Mouse (Mus musculus) layer of hippocampus, adult 8-10 months (tissue): Measurements from ENCODE around the gene Zfp639. TPM values are rescaled to one million over a fixed set of nuclear protein-coding genes. Genes with fewer than 3 reads are reported as not detected.

Experiments
- DNase-seq, 2 experiments: peaks; one replicate each; pipeline ENCODE4 v3.0.0; 2022; ENCODE audit warnings: low spot score in 2 of 2
- total RNA-seq, 4 experiments: library from RNA; stranded (reverse); gene quantifications; 2 replicates each; pipeline ENCODE4 v1.2.4; 2022

Zfp639 gene
- total RNA-seq, 4 experiments from 2014 or later, result 32.4 to 46.3 (median 36.5) TPM

DNA sequence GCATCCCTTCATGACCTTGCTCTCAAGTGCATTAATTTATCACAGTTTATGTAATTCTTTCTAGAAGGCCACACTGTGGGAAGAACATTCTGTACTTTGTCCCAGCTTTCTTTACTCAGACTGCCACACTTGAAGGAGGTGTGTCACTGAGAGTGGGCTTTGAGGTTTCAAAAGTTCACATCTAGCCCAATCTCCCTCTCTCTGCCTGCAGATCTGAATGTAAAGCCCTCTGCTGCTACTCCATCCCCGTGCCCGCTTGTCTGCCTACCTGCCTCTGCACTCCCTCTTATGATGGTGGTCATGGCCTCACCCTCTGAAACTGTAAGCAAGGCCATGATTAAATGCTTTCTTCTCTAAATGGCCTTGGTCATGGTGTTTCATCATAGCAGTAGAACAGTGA lies 9.7 kb upstream of the Zfp639 start:
- no peak for DNase-seq

DNA sequence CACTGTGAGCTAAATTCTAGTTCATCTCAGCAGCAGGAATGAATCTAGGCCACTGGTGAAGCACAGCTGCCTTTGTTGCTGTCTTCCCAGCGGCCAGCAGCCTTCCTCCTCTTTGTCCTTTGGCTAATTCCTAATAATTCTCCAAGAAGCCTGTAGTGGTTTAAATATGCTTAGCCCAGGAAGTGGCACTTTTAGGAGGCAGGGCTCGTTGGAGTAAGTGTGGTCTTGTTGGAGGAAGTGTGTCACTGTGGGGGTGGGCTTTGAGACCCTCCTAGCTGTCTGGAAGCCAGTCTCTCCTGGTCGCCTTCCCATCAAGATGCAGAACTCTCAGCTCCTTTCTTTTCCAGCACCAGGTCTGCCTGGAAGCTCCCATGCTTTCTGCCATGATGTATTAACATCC lies 4.2 kb upstream of the Zfp639 start:
- DNase-seq, result no peak

DNA sequence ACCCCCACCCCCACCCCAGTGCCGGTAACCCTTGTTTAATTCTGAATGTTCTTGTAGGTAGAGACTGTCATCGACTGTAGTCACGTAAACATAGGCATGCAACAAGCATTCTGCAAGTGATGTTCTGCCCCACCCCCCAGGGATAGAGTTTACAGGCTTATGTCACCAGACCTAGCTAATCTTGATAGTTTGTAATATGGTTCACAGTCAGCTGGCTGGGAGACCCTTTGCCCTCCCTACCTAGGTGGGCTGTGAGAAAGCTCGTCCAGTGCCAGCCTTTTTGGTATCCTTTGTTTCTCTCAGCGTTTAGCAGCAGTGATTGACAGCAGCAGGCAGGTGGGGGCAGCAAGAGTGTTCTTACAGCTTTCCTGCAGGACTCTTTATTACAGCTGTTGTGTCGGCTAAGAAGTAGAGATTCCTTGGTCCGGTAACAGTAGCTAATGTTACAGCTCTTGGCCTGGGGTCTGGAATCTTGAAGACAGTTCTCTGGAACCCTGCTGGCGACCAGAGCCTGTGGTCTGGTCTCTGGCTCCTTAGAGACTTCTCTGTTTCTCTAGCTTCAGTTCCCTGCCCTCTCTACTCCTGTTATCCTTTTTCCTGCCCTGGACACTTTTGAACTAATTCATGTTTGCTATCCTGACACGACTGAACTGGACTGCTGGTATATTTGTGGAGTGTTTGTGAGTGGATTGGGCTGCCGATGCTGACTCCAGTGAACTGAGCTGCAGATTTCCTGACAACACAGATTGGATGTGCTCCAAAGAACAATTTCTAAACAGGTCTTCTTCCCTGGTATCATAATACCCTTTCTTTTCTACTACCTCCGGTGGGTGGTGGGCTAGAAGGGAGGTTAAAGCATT lies 3.5 kb upstream of the Zfp639 start:
- DNase-seq, result no peak

DNA sequence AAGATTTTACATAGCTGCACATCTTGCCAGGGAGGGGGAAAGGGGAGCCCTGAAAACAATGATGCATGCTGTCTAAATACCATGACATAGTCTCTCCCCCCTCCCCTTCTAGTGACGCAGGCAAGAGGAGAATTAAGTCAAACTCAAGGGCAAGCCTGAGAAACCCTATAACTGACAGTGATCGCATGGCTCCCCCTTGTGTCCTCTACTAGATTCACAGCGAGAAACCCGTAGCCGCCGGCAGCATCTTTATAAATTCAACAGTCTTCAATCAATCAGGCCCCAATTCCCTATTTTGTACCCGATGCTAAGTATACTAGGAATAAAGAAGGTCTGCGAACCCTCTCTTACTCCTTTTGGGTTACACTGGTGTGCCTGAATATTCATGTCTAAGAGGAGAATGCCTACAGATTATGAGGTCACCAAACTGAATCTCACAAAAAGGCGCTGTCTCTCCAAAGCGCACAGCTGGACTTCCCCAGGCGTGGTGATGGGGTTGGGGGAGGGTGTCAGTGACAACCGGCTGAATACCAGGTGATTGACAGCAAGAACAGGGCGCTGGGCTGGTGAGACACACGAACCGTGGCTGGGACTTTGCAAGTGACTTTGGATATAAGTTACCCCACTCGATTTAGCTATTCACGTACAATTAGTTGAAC lies 1.3 kb upstream of the Zfp639 start:
- peak; percentile 74 to 76 for DNase-seq

DNA sequence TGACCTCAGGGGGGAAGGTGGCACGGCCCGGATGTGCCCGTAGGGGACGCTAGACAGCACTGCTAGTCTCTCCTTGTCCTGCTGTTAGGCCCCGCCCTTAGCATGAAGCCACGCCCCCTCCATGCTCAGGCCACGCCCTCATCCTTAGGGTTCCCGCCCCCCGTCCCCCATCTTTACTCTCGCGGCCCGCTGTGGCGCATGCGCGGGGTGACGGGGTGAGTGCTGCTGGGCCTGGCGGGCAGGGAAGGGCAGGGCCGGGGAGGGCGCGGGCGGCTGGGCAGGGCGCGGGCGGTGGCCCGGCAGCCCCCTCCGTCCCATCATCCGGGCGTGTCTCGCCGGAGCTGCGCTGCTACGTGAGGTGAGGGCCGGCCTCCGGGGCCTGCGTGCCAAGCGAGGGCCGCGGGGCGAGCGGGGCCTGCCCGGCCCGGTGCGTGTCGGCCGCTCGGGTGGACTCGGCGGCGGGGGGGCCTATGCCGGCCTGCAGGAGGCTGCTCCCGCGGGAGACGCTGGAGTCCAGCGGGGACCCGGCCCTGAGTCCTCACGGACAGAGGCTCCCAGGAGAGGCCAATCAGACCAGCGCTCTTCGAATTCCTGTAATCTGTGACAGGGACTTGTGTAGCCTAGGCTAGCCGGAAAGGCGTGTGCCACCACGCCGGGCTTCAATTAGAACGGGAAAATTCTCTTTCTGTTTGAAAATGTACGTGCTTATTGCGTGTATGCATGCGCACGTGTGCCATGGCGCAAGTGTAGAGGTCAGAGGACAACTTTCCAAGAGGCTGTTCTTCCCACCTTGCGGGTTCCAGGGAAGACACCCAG lies 524 bp downstream of the Zfp639 start:
- peak; percentile 93 for DNase-seq

DNA sequence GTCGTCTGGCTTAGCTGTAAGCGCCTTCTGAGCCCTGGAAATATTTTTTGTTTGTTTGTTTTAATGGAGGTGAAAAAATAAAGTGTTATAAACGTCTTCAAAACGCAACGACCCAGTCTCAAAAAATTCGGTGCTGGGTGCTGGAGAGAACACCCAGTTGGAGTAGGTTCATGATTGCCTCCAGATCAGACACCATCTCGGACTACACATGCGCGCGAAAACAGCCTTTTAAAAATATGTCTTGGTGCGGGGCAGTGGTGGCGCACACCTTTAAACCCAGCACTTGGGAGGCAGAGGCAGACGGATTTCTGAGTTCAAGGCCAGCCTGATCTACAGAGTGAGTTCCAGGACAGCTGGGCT lies 1.1 kb downstream of the Zfp639 start:
- no peak for DNase-seq

DNA sequence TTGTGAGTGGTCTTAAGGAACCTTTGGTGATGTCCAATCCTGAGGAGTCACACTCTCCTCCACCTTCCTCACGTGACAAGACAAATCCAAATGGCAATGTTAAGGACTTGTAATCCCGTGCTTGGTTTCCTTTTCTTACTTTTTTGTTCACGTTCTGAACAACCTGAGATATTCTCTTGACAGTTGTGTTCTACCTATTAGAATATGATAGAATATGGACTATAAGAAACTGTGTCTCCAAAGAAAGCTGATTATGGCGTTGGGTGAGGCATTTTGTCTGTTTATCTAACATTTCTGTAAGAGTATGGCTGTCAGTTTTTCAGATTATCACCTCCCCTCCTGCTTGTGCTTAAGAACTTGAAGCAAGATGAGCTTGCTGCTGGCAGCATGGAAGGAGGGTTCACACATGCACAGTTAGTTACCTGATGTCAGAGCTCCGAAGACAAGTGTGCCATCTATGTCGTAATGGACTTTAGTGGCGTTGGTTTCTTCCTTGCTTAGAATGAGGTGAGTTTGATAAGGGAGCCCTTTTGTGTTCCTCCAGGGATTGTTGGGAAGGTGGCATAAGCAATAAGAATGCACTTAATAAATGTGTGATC lies 2.7 kb downstream of the Zfp639 start:
- DNase-seq, result no peak

DNA sequence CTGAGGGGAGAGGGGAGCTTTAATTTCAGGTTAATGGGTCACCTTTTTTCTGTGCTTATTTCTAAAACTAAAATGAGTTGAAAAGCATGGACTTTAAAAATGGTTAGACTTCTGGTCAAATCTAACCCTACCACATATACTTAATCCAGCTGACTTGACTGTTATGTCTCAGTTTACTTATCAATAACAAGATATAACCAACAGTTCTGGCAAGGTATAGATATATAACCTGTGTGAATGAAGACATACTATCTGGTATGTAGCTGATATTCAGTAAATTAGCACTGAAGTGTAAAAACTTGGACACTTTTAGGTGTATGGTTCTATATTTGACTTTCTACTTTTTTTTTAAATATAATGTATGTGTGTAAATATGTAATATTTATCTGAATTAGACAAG lies 3.5 kb downstream of the Zfp639 start:
- DNase-seq, result no peak

DNA sequence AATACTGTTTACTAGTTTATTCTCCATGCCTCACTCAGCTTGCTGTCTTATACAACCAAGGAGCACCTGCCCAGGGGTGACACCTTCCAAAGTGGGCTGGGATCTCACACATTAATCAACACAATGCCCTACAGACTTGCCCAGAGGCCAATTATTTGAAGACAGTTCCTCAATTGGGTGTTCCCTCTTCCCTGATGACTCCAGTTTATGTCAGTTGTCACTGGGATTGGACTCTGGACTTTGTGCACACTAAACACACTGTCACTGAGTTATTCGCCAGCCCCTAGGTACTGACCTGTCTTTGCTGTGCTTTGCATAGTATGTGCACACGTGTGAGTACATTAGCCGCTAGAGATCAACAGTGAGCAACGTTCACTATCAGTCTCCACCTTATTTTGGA lies 17.1 kb downstream of the Zfp639 start:
- DNase-seq, result no peak

DNA sequence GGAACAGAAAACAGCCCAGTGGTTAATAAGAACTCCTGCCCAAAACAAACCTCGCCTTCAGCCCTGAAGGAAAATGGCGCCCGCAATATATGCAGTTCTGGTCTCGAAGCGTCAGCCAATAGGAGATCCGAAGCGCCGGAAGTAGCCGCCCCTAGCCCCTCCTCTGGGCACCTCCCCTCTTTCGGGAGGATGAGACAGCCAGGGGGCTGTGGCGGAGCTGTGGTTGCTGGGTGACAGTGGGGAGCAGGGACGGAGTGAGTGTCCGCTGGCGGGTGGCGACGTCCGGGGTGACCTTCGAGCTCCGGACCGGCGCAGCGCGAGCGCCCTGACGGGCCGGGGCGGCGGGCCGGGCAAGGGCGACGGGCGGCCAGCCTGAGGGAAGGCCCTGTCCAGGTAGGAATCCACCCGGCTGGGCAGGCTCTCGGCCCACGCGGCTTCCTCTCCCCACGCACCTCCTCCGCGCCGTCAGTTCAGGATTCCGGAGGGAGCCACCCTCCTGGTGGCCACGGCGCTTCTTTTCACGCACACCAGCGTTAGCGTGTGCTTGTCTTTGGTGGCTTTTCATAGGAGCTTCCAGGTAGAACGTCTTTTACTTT lies 19.3 kb downstream of the Zfp639 start, which contains the start of gene Mfn1:
TSS of gene Mfn1 (plus strand) at position 163 of the 596 bp plus-strand sequence.
- peak; percentile 92 to 94 for DNase-seq

DNA sequence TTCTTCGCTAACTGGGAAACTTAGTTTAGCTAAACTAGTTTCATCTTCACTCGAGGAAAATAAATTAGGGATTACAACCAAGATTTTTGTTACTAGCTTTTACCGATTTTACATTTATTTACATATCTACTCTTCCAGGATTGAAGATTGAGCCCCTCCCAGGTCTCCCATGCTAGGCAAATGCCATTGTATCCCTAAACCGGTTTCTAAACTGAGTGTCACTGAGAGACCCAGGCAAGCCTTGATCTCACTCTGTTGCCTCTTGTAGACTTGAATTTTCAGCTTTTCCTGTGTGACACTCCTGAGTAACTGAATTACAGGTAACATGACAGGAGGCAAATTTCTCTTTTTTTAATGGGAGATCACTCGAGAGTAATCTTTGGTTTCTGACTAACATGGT lies 20.0 kb downstream of the Zfp639 start:
- DNase-seq, result no peak

DNA sequence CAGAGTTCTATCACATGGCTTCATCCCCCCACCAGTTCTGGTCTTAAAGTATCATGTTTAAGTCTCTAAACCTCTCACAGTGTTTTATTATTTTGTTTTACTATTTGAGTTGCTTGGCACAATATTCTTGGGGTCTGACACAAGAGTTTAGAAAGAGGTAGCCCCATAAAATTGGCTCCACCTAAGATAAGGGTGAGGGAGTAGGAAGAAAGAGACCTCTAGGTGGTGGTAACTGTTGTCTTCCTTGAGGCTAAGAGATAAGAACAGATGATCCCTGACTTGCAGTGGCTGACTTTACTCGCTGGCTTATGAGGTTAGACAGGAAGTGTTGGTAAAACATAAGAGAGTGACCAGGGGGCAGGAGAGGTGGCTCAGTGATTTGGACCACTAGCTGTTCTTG lies 25.6 kb downstream of the Zfp639 start:
- DNase-seq, result no peak

DNA sequence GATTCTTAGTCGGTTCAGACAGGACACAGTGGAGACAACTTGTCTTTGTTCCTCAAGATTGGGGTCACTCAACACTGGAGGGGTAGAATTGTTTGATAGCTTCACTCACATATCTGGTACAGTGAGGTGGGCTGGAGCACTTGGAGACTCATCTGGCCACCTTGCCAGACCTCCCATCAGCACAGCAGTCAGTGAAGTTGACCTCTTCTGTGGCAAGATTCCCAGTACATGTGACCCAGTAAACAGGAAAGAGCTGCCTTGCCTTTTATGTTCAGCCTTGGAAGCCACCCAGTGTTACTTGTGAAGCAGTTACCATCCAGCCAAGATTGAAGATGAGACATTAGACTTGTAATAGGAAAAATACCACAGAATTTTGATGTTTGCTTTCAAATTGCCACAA lies 27.5 kb downstream of the Zfp639 start:
- peak; percentile 54 to 67 for DNase-seq

DNA sequence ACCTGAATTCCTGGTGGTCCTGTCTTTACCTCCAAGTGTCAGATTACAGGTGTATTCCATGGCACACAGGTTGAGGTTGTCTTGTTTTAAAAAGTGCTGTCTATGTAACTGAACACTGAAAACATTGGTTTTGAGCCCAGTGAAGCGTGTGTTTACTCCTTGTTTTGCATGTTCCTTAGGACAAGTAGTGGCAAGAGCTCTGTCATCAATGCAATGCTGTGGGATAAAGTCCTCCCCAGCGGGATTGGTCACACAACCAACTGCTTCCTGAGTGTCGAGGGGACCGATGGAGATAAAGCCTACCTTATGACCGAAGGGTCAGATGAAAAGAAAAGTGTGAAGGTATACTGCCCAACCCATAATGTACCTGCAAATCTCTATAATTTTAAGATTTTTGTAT lies 28.0 kb downstream of the Zfp639 start:
- no peak for DNase-seq

DNA sequence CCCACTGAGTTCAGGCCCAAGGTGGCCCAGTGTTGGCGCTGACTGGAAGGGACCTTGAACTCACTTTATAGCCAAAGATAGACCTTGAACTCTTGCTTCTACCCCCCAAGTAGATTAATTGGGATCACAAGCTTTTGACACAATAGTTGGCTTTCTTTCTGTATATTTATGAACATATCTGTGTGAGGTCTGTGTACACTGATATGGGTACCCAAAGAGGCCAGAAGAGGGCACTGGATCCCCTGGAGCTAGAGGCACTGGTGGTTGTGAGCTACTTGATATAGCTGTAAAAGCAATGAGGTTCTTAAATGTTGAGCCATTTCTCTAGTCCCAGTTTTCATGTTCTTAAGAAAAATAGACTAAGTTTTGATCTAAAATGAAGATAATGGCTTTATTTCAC lies 43.0 kb downstream of the Zfp639 start:
- DNase-seq, result no peak

DNA sequence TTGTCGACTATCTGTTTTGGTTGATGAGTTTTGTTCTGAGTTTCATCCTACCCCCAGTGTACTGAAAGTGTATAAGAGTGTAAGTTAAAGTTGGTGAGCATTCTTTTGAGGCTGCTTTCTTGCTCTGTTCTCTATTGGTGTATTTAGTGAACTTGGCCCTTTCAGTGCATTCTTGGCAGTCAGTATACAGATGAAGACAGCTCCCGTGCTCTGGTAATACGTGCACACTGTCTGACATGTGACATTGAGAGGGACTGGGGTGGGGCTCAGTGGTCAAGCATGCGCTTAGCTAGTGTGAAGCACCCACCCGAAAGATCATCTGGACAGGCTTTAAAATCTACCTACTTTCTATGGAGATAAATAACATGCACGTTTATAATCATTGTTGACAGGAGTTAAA lies 53.3 kb downstream of the Zfp639 start:
- DNase-seq, result no peak

Other genes starting within 250 kb of the Zfp639 start
- gene Zmat3, start 144.2 kb upstream of the Zfp639 start, total RNA-seq, result 10 to 100 TPM; 56.5 to 67.2 (median 59.4) TPM
- 10 to 100 TPM; 38.7 to 55.6 (median 43.9) TPM for gene Pik3ca, start 112.6 kb upstream of the Zfp639 start, total RNA-seq
- gene Kcnmb3, start 18.0 kb upstream of the Zfp639 start, total RNA-seq, result under 1 TPM; 0.39 to 0.98 (median 0.63) TPM
- 100 to 1,000 TPM in 3 of 4 experiments, 10 to 100 TPM in 1; 79.6 to 113 (median 107) TPM for gene Mfn1, start 19.2 kb downstream of the Zfp639 start, total RNA-seq
- 10 to 100 TPM; 10.4 to 15.9 (median 13.0) TPM for gene Gnb4, start 106.3 kb downstream of the Zfp639 start, total RNA-seq
- gene Actl6a, start 196.0 kb downstream of the Zfp639 start, total RNA-seq, result 10 to 100 TPM; 14.0 to 21.6 (median 19.3) TPM
- 100 to 1,000 TPM; 181 to 204 (median 197) TPM for gene Ndufb5, start 226.7 kb downstream of the Zfp639 start, total RNA-seq
- 10 to 100 TPM; 15.2 to 24.7 (median 22.4) TPM for gene Mrpl47, start 227.3 kb downstream of the Zfp639 start, total RNA-seq